Mouse (Mus musculus): ENCODE data around the gene Rcor1. TPM values are rescaled to one million over a fixed set of nuclear protein-coding genes. Genes with fewer than 3 reads are reported as not detected.

Rcor1 gene
- total RNA-seq, 2 experiments from 2014 or later, result 14.7 to 15.0 TPM

GRCm38 (mm10) chr12:111162312-111163061 lies 123.3 kb downstream of the Rcor1 start:
- peak; percentile 43 to 45 for DNase-seq

DNA sequence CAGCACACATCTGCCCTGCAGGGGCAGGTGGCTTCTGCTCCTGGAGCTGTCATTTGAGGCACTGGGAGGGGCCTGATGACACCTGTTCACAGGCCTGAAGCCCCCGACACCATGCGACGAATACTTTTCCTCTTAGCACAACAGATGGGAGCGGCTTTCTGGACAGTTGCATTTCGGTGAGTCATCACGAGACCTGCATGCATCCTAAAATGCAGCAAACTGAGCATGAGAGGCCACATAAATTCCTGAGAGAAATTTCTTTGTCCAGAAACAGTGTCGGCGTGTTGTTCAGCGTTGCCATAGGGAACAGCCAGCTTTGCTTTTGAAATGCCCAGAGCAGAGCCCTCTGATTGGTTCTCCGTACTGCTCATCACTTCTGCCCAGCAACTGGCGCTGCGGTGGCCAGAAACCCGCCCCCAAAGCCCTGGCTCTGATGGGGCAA lies 125.2 kb downstream of the Rcor1 start:
- peak; percentile 93 to 95 for DNase-seq

DNA sequence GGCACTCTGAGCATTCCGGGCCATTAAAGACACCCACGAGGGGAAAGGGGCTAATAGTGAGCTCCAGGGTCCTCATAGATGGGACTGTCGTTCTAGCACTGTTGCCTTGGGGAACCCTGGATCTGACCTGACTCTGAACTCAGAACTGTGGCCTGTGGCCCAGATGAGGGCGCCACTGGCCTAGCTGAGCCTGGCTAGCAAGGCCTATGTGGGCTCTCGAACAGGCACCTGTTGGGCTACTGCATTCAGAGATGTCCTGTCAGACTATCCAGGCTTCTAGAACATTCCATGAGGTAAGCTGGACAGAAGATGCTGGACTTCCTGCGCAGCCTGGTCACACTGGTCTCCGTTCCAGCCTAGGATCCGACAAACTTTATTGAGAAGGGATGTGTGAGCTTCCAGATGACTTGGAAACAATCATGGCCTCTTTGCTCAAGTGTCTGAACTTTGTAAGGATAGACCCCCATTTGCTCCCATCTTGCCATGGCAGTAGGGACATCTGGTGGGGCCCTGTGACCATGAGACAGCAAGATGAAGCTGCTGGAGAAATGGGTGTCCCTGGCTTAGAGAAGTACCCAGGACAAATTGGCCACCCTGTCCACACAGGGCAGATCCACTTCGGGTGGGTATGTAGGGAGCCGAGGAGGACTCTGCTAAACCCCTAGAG lies 126.1 kb downstream of the Rcor1 start:
- DNase-seq, result peak; percentile 38 to 53

Other genes starting within 250 kb of the Rcor1 start
- 1 to 10 TPM in 1 of 2 experiments, under 1 TPM in 1; 0.80 to 1.4 TPM for gene Mok, start 198.4 kb upstream of the Rcor1 start, total RNA-seq (2021)
- 10 to 100 TPM; 10.3 to 11.4 TPM for gene Zfp839, start 189.1 kb upstream of the Rcor1 start, total RNA-seq (2021)
- 10 to 100 TPM; 26.9 to 29.5 TPM for gene Cinp, start 150.2 kb upstream of the Rcor1 start, total RNA-seq (2021)
- 1 to 10 TPM; 5.1 to 6.0 TPM for gene Tecpr2, start 150.1 kb upstream of the Rcor1 start, total RNA-seq (2021)
- gene Ankrd9, start 60.3 kb upstream of the Rcor1 start, total RNA-seq (2021), result 10 to 100 TPM; 59.5 to 68.0 TPM
- gene Traf3, start 127.0 kb downstream of the Rcor1 start, total RNA-seq (2021), result 10 to 100 TPM; 14.2 to 14.3 TPM
- not detected for gene 4930595D18Rik, start 145.1 kb downstream of the Rcor1 start, total RNA-seq (2021)
- not detected for gene Amn, start 231.7 kb downstream of the Rcor1 start, total RNA-seq (2021)

Data from heart, adult 18-20 months (tissue).